Mouse (Mus musculus) gastrocnemius, adult 2 months (tissue): ENCODE measurements around the gene S1pr2. TPM values are rescaled to one million over a fixed set of nuclear protein-coding genes. Genes with fewer than 3 reads are reported as not detected.

Experiments
- DNase-seq: peaks from one replicate; pipeline ENCODE4 v3.0.0; 2022
- H3K27ac ChIP-seq: fragments of 200-600 bp; 2 replicates; pipeline ENCODE4 v1.8.1; 2022; ENCODE audit warnings: mild to moderate bottlenecking
- H3K4me3 ChIP-seq: fragments of 200-600 bp; 2 replicates; pipeline ENCODE4 v1.8.1; 2022; ENCODE audit warnings: mild to moderate bottlenecking, moderate library complexity
- CTCF ChIP-seq: fragments of 200-600 bp; IDR thresholded peaks from 2 replicates; pipeline ENCODE4 v1.8.1; 2022; ENCODE audit warnings: antibody characterized with exemption, mild to moderate bottlenecking, moderate library complexity
- intact Hi-C: fragments of 180-260 bp; cut with DNase I; formaldehyde crosslinking; loops from one replicate; pipeline ENCODE4 v1.15.1; 2025
- total RNA-seq, 2 experiments: library from RNA; stranded (reverse); gene quantifications; 2 replicates each; pipeline ENCODE4 v1.2.3; 2021

S1pr2 gene
- total RNA-seq, 2 experiments from 2014 or later = 2.0 to 2.3 TPM

GRCm38 (mm10) chr9:20993165-20993898, 16.8 kb upstream of the S1pr2 start:
- intact Hi-C loops = no loop called here
- no peak overlapping the region for H3K27ac ChIP-seq
- no peak overlapping the region for H3K4me3 ChIP-seq
- no peak for DNase-seq
- TF ChIP-seq CTCF = no peak

- intact Hi-C loops = no loop called here
- H3K4me3 ChIP-seq = no peak overlapping the region
- no peak overlapping the region for H3K27ac ChIP-seq
- TF ChIP-seq CTCF = no peak
- DNase-seq = no peak
Measured at GRCm38 (mm10) chr9:20991587-20991986, 15.0 kb upstream of the S1pr2 start.

GRCm38 (mm10) chr9:20990861-20991260, 14.3 kb upstream of the S1pr2 start:
- no peak for DNase-seq
- no peak for TF ChIP-seq CTCF
- H3K4me3 ChIP-seq = peak overlapping the region; percentile 31; the same call in 1 of the 2 replicates
- intact Hi-C loops = no loop called here
- no peak overlapping the region for H3K27ac ChIP-seq

GRCm38 (mm10) chr9:20987953-20988352, 11.4 kb upstream of the S1pr2 start:
- no peak overlapping the region for H3K4me3 ChIP-seq
- DNase-seq = no peak
- intact Hi-C loops = no loop called here
- no peak for TF ChIP-seq CTCF
- H3K27ac ChIP-seq = 0 out of 2 replicates have a peak overlapping the region, but pooled peaks have one; percentile 12

- no peak overlapping the region for H3K4me3 ChIP-seq
- intact Hi-C loops = no loop called here
- DNase-seq = peak; percentile 62
- peak overlapping the region; percentile 64 for H3K27ac ChIP-seq
- TF ChIP-seq CTCF = no peak
Measured at GRCm38 (mm10) chr9:20986952-20987686, 10.5 kb upstream of the S1pr2 start.

GRCm38 (mm10) chr9:20983169-20983568, 6.6 kb upstream of the S1pr2 start:
- no peak for TF ChIP-seq CTCF
- H3K27ac ChIP-seq = no peak overlapping the region
- H3K4me3 ChIP-seq = no peak overlapping the region
- no peak for DNase-seq
- intact Hi-C loops = no loop called here

GRCm38 (mm10) chr9:20982171-20982570, 5.6 kb upstream of the S1pr2 start:
- no peak for TF ChIP-seq CTCF
- H3K27ac ChIP-seq = no peak overlapping the region
- no peak overlapping the region for H3K4me3 ChIP-seq
- DNase-seq = no peak
- intact Hi-C loops = no loop called here

GRCm38 (mm10) chr9:20979769-20980168, 3.2 kb upstream of the S1pr2 start:
- no peak for DNase-seq
- Histone ChIP-seq H3K27ac (no peak overlapping the region), H3K4me3 (no peak overlapping the region)
- intact Hi-C loops = no loop called here
- no peak for TF ChIP-seq CTCF

GRCm38 (mm10) chr9:20979181-20979580, 2.6 kb upstream of the S1pr2 start:
- Histone ChIP-seq H3K27ac (0 out of 2 replicates have a peak overlapping the region, but pooled peaks have one; percentile 12), H3K4me3 (no peak overlapping the region)
- DNase-seq = no peak
- intact Hi-C loops = no loop called here
- no peak for TF ChIP-seq CTCF

- Histone ChIP-seq H3K4me3 (no peak overlapping the region), H3K27ac (0 out of 2 replicates have a peak overlapping the region, but pooled peaks have one; percentile 12)
- intact Hi-C loops = no loop called here
- no peak for DNase-seq
- no peak for TF ChIP-seq CTCF
Measured at GRCm38 (mm10) chr9:20978409-20979095, 2.0 kb upstream of the S1pr2 start.

GRCm38 (mm10) chr9:20976961-20977689, 544 bp upstream of the S1pr2 start:
- no peak for DNase-seq
- intact Hi-C loops = no loop called here
- Histone ChIP-seq H3K27ac (peak overlapping the region; percentile 90), H3K4me3 (peak overlapping the region; percentile 79)
- no peak for TF ChIP-seq CTCF
